Mouse (Mus musculus) heart, embryonic 12.5 days (tissue): Measurements from ENCODE around the gene Tmem150a. TPM values are rescaled to one million over a fixed set of nuclear protein-coding genes. Genes with fewer than 3 reads are reported as not detected.

ENCODE experiments used
- ATAC-seq: fragments of 200-750 bp; cut with Nextera tagmentation; 2 replicates; pipeline ENCODE4 v1.8.0; 2017; ENCODE audit warnings: moderate TSS enrichment, moderate library complexity; ENCODE audit not compliant: insufficient number of reproducible peaks, low FRiP score
- H3K27ac ChIP-seq: fragments of 300-500 bp; sonication (generic); 2 replicates; pipeline ENCODE4 v1.5.1; 2016; ENCODE audit warnings: mild to moderate bottlenecking, moderate library complexity; ENCODE audit not compliant: poor library complexity, severe bottlenecking
- H3K27me3 ChIP-seq: fragments of 300-500 bp; sonication (generic); replicated peaks from 2 replicates; pipeline ENCODE4 v1.6.1; 2016; ENCODE audit warnings: mild to moderate bottlenecking, moderate library complexity
- H3K36me3 ChIP-seq: fragments of 300-500 bp; sonication (generic); 2 replicates; pipeline ENCODE4 v1.6.1; 2016; ENCODE audit warnings: mild to moderate bottlenecking, moderate library complexity
- H3K4me1 ChIP-seq: fragments of 300-500 bp; sonication (generic); replicated peaks from 2 replicates; pipeline ENCODE4 v1.6.1; 2016; ENCODE audit warnings: mild to moderate bottlenecking
- H3K4me2 ChIP-seq: fragments of 300-500 bp; sonication (generic); 2 replicates; pipeline ENCODE4 v1.6.1; 2016; ENCODE audit warnings: mild to moderate bottlenecking, moderate library complexity
- H3K4me3 ChIP-seq: fragments of 300-500 bp; sonication (generic); 2 replicates; pipeline ENCODE4 v1.5.1; 2016; ENCODE audit warnings: mild to moderate bottlenecking
- H3K9ac ChIP-seq: fragments of 300-500 bp; sonication (generic); 2 replicates; pipeline ENCODE4 v1.6.1; 2016; ENCODE audit warnings: mild to moderate bottlenecking, moderate library complexity
- H3K9me3 ChIP-seq: fragments of 300-500 bp; sonication (generic); replicated peaks from 2 replicates; pipeline ENCODE4 v1.6.1; 2016; ENCODE audit warnings: mild to moderate bottlenecking, moderate library complexity
- WGBS: fragments of 180-500 bp; shearing (Covaris S2); methylation state at CpG from one replicate; pipeline ENCODE4 v1.1.7; 2016; 5-methylcytosine and 5-hydroxymethylcytosine counted together
- polyA plus RNA-seq: library from polyadenylated mRNA; unstranded; fragments of >200 nt; fragmentation: Nextera tagmentation; extraction: Ambion mirVana; gene quantifications from 2 replicates; pipeline ENCODE4 v1.2.1, GENCODE M21; 2016

The Tmem150a gene
- polyA plus RNA-seq, 1 experiment from 2014 or later = 13.5 TPM

GRCm38 (mm10) chr6:72352636-72353405, 2.4 kb upstream of the Tmem150a start:
- no peaks in the 10 kb centered on the region for H3K27me3 ChIP-seq
- H3K36me3 ChIP-seq = peaks cover 30% of the 10 kb centered on the region
- H3K9ac ChIP-seq = no peak overlapping the region
- no peak overlapping the region for H3K4me3 ChIP-seq
- H3K4me1 ChIP-seq = peaks cover 67% of the 10 kb centered on the region
- H3K9me3 ChIP-seq = no peaks in the 10 kb centered on the region
- H3K4me2 ChIP-seq = no peak overlapping the region
- ATAC-seq = no peak
- 0 out of 2 replicates have a peak overlapping the region, but pooled peaks have one; percentile 35 for H3K27ac ChIP-seq
- WGBS = 61% methylated on average over 5 of the region's 5 CpGs

GRCm38 (mm10) chr6:72354025-72354424, 1.2 kb upstream of the Tmem150a start:
- no peak overlapping the region for H3K4me2 ChIP-seq
- H3K36me3 ChIP-seq = peaks cover 36% of the 10 kb centered on the region
- WGBS = 76% methylated on average over 1 of the region's 1 CpGs
- H3K9me3 ChIP-seq = no peaks in the 10 kb centered on the region
- no peaks in the 10 kb centered on the region for H3K27me3 ChIP-seq
- no peak for ATAC-seq
- peaks cover 60% of the 10 kb centered on the region for H3K4me1 ChIP-seq
- no peak overlapping the region for H3K27ac ChIP-seq
- H3K9ac ChIP-seq = no peak overlapping the region
- H3K4me3 ChIP-seq = no peak overlapping the region

- peaks cover 63% of the 10 kb centered on the region for H3K4me1 ChIP-seq
- 36% methylated on average over 6 of the region's 8 CpGs for WGBS
- no peak for ATAC-seq
- no peak overlapping the region for H3K27ac ChIP-seq
- peak overlapping the region; percentile 79 for H3K9ac ChIP-seq
- H3K4me3 ChIP-seq = peak overlapping the region; percentile 65
- H3K9me3 ChIP-seq = no peaks in the 10 kb centered on the region
- peak overlapping the region; percentile 79 for H3K4me2 ChIP-seq
- H3K27me3 ChIP-seq = no peaks in the 10 kb centered on the region
- peaks cover 33% of the 10 kb centered on the region for H3K36me3 ChIP-seq
Measured at GRCm38 (mm10) chr6:72356001-72356532, 820 bp downstream of the Tmem150a start.

GRCm38 (mm10) chr6:72357164-72358079, 2.2 kb downstream of the Tmem150a start:
- ATAC-seq = no peak
- peaks cover 62% of the 10 kb centered on the region for H3K4me1 ChIP-seq
- H3K27me3 ChIP-seq = no peaks in the 10 kb centered on the region
- peak overlapping the region; percentile 29; the same call in 1 of the 2 replicates for H3K9ac ChIP-seq
- H3K4me3 ChIP-seq = no peak overlapping the region
- H3K4me2 ChIP-seq = no peak overlapping the region
- no peak overlapping the region for H3K27ac ChIP-seq
- no peaks in the 10 kb centered on the region for H3K9me3 ChIP-seq
- peaks cover 32% of the 10 kb centered on the region for H3K36me3 ChIP-seq
- 55% methylated on average over 5 of the region's 5 CpGs for WGBS

GRCm38 (mm10) chr6:72358086-72358764, 3.0 kb downstream of the Tmem150a start:
- no peak overlapping the region for H3K4me3 ChIP-seq
- H3K36me3 ChIP-seq = peaks cover 32% of the 10 kb centered on the region
- no peak overlapping the region for H3K27ac ChIP-seq
- no peak for ATAC-seq
- H3K4me1 ChIP-seq = peaks cover 54% of the 10 kb centered on the region
- H3K27me3 ChIP-seq = no peaks in the 10 kb centered on the region
- peak overlapping the region; percentile 29; the same call in 1 of the 2 replicates for H3K9ac ChIP-seq
- 84% methylated on average over 10 of the region's 10 CpGs for WGBS
- H3K9me3 ChIP-seq = no peaks in the 10 kb centered on the region
- H3K4me2 ChIP-seq = no peak overlapping the region

- peaks cover 32% of the 10 kb centered on the region for H3K36me3 ChIP-seq
- H3K4me2 ChIP-seq = no peak overlapping the region
- H3K9me3 ChIP-seq = no peaks in the 10 kb centered on the region
- no peak for ATAC-seq
- no peak overlapping the region for H3K27ac ChIP-seq
- no peak overlapping the region for H3K9ac ChIP-seq
- H3K27me3 ChIP-seq = no peaks in the 10 kb centered on the region
- peaks cover 46% of the 10 kb centered on the region for H3K4me1 ChIP-seq
- WGBS = 74% methylated on average over 2 of the region's 2 CpGs
- H3K4me3 ChIP-seq = no peak overlapping the region
Measured at GRCm38 (mm10) chr6:72359343-72359742, 4.1 kb downstream of the Tmem150a start.

GRCm38 (mm10) chr6:72359891-72360598, 4.8 kb downstream of the Tmem150a start:
- peak overlapping the region; percentile 84; the same call in 1 of the 2 replicates for H3K4me2 ChIP-seq
- H3K27me3 ChIP-seq = no peaks in the 10 kb centered on the region
- H3K27ac ChIP-seq = no peak overlapping the region
- ATAC-seq = no peak
- H3K9ac ChIP-seq = 0 out of 2 replicates have a peak overlapping the region, but pooled peaks have one; percentile 6
- no peaks in the 10 kb centered on the region for H3K9me3 ChIP-seq
- H3K4me3 ChIP-seq = no peak overlapping the region
- 82% methylated on average over 11 of the region's 11 CpGs for WGBS
- peaks cover 39% of the 10 kb centered on the region for H3K4me1 ChIP-seq
- peaks cover 32% of the 10 kb centered on the region for H3K36me3 ChIP-seq

GRCm38 (mm10) chr6:72360599-72360935, 5.3 kb downstream of the Tmem150a start:
- 76% methylated on average over 7 of the region's 7 CpGs for WGBS
- H3K4me2 ChIP-seq = peak overlapping the region; percentile 84
- no peak for ATAC-seq
- H3K4me1 ChIP-seq = peaks cover 39% of the 10 kb centered on the region
- H3K27me3 ChIP-seq = no peaks in the 10 kb centered on the region
- H3K27ac ChIP-seq = no peak overlapping the region
- H3K4me3 ChIP-seq = no peak overlapping the region
- peaks cover 32% of the 10 kb centered on the region for H3K36me3 ChIP-seq
- no peaks in the 10 kb centered on the region for H3K9me3 ChIP-seq
- 0 out of 2 replicates have a peak overlapping the region, but pooled peaks have one; percentile 6 for H3K9ac ChIP-seq

- Histone ChIP-seq H3K27ac (no peak overlapping the region), H3K4me2 (peak overlapping the region; percentile 84), H3K27me3 (no peaks in the 10 kb centered on the region), H3K4me3 (peak overlapping the region; percentile 85), H3K9ac (peak overlapping the region; percentile 87), H3K36me3 (peaks cover 32% of the 10 kb centered on the region), H3K9me3 (no peaks in the 10 kb centered on the region), H3K4me1 (peaks cover 35% of the 10 kb centered on the region)
- ATAC-seq = no peak
- 18% methylated on average over 5 of the region's 5 CpGs for WGBS
Measured at GRCm38 (mm10) chr6:72361121-72361551, 5.9 kb downstream of the Tmem150a start.
